Mouse (Mus musculus) bone marrow macrophage, adult 2 months (primary cell): ENCODE measurements around the gene Cela2a. TPM values are rescaled to one million over a fixed set of nuclear protein-coding genes. Genes with fewer than 3 reads are reported as not detected.
A peak's percentile ranks its signal among the peaks of the same experiment; 100 is the strongest.

Source experiments
- H3K27ac ChIP-seq: 2 replicates; pipeline ENCODE4 v1.5.1; 2012; ENCODE audit warnings: low read depth, low read length; ENCODE audit not compliant: insufficient read depth
- H3K4me1 ChIP-seq: 2 replicates; pipeline ENCODE4 v1.6.1; 2012; ENCODE audit warnings: low read length; ENCODE audit not compliant: control insufficient read depth, insufficient read depth
- H3K4me3 ChIP-seq: 2 replicates; pipeline ENCODE4 v1.5.1; 2012; ENCODE audit warnings: mild to moderate bottlenecking, low read length, moderate library complexity; ENCODE audit not compliant: insufficient read depth
- CTCF ChIP-seq: IDR thresholded peaks from 2 replicates; pipeline ENCODE4 v1.5.1; 2012; ENCODE audit warnings: low read depth, mild to moderate bottlenecking, low read length, moderate library complexity
- POLR2A ChIP-seq: IDR thresholded peaks from 2 replicates; pipeline ENCODE4 v1.6.1; 2012; ENCODE audit warnings: mild to moderate bottlenecking, low read depth, low read length, borderline replicate concordance
- polyA plus RNA-seq: library from polyadenylated mRNA; stranded (reverse); fragments of >200 nt; gene quantifications from 2 replicates; pipeline ENCODE4 v1.2.4, GENCODE M21; 2012; ENCODE audit not compliant: missing spikeins, insufficient read depth, insufficient read length

The Cela2a gene
- polyA plus RNA-seq, 1 experiment: not detected

DNA sequence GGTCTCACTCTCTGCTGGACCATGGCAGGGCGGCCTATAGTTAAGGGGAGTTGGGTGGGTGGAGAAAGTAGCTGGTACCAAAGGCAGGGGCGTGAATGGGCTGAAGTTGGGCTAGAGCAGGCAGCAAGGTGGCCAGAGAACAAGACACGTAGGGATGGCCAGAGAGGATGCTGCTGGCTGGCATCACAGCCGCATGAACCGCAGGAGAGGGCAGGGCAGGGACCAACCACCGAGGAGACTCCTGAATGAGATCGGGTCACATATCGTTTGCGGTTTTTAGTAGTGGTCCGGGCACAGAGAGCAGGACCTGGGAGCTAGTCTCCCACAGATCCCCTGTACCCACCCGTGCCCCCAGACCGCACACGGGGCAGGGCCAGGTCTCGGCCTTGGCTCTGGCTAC lies 33.4 kb upstream of the Cela2a start:
- Histone ChIP-seq H3K4me1 (peaks cover 19% of the 10 kb centered on the region), H3K4me3 (no peak overlapping the region), H3K27ac (no peak overlapping the region)
- TF ChIP-seq CTCF (no peak), POLR2A (no peak)

DNA sequence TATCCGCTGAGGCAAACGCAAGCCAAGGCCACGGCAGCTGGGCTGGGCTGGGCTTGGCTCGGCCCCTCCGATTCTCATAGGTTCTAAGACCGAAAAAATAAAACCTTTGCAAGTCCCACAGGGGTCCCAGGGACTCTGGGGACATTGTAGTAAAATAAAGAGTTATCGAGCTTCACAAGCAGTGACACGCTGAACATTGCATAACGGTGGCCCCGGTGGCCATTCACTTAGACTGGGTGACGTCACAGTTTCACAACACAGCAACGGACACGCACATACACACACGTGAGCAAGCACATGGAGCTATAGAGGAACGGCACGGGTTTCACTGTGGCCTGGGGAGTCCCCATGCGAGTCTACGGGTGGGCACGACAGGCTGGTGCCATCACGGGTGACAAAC lies 32.5 kb upstream of the Cela2a start:
- Histone ChIP-seq H3K4me3 (no peak overlapping the region), H3K4me1 (peaks cover 19% of the 10 kb centered on the region), H3K27ac (peak overlapping the region; percentile 39)
- TF ChIP-seq CTCF (no peak), POLR2A (no peak)

- TF ChIP-seq POLR2A: no peak
- peak; percentile 97 for TF ChIP-seq CTCF
- H3K27ac ChIP-seq: no peak overlapping the region
- H3K4me1 ChIP-seq: peaks cover 18% of the 10 kb centered on the region
- H3K4me3 ChIP-seq: no peak overlapping the region
These were observed 31.5 kb upstream of the Cela2a start for GRCm38 (mm10) chr4:141857422-141857930.

DNA sequence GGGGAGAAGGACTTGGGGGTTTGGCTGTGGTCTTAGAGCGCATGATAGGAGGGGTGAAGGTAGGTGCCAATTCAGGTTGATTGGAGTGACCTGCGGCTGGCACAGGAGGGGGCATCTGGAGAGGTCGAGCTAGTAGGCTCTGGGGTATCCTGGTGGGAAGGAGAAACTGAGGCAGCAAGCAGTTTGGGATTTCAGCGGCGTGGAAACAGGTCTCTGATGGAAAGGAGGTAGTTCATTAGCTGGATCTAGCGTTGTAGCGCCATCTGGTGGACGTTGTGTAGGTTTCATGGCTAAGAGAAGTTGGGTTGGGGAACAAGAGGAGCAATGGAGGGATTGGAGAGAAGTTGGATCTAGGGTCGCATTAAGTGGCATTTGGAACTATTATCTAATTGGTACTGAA lies 27.5 kb upstream of the Cela2a start:
- no peak for TF ChIP-seq POLR2A
- peak; percentile 46; the same call in 1 of the 2 replicates for TF ChIP-seq CTCF
- Histone ChIP-seq H3K4me1 (peaks cover 8% of the 10 kb centered on the region), H3K27ac (no peak overlapping the region), H3K4me3 (no peak overlapping the region)

DNA sequence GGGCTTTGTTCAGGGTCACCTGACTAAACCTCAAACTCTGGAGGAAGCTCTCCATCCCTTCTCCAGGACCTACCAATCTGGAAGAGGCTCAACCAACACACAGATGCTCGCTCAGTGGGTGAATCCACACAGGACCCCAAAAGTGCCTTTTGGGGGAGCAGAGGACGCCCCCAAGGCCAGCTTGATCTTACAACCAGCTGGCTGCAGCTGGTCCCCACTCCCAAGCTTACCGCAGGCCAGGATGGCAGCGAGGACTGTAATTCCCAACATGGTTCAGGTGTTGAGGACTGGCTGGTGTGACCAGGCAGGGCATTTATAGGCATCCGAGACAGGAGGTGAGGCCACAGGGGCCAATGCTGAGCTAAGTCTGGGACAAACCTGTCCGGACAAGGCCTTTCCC lies 20.0 kb upstream of the Cela2a start, which contains the start of gene Ctrc:
Ctrc (minus strand) TSS at position 361 of the 400 bp plus-strand sequence.
- Histone ChIP-seq H3K4me1 (peaks cover 4% of the 10 kb centered on the region; the same call in 1 of the 2 replicates), H3K27ac (no peak within 1 kb of the TSS), H3K4me3 (no peak within 1 kb of the TSS)
- TF ChIP-seq CTCF (no peak), POLR2A (no peak)

DNA sequence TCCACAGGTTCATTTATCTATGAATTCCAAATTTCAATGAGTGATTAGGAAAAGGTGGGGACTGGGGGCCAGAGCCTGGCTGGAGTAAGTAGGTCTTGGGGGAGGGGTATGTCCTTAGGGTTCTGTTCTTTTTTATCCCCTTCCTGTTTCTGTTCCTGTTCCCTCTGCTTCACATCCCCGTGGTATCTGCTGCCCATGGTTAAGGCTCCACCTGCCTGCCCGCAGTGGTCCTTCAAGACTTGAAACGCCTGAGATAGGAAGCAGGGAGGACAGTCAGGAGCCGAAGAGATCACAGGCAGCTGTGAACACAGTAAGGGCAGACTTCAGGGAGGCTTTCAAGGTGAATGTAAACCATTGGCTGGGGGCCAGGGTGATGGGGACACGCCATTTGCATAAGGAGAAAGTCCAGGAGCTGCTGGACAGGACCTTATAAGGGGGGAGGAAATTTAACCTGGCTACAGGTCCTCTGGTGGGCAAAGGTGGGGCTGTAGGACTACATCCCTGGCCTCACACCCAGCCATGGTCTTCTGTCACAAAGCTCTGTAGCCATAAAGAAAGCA lies 8.7 kb upstream of the Cela2a start:
- H3K4me3 ChIP-seq: no peak overlapping the region
- TF ChIP-seq CTCF: no peak
- TF ChIP-seq POLR2A: no peak
- H3K4me1 ChIP-seq: peaks cover 12% of the 10 kb centered on the region
- no peak overlapping the region for H3K27ac ChIP-seq

GRCm38 (mm10) chr4:141833911-141834310 lies 8.0 kb upstream of the Cela2a start:
- Histone ChIP-seq H3K27ac (no peak overlapping the region), H3K4me3 (no peak overlapping the region), H3K4me1 (peaks cover 12% of the 10 kb centered on the region)
- no peak for TF ChIP-seq POLR2A
- TF ChIP-seq CTCF: no peak

DNA sequence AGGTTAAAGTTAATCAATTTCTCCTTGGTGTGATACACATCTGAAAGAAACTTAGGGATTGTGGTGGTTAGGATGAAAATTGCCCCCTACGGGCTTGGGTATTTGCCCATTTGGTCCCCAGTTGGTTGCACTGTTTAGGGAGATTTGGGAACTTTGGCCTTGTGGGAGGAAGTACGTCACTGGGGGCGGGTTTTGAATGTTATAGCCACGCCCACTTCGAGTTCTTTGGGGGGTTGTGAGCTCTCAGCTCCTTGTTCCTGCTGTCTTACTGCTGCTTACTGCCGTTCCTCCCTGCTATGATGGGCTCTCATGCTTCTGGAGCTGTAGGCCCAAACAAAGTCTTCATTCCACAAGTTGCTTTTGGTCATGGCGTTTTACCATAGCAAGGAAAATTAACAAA lies 5.4 kb upstream of the Cela2a start:
- Histone ChIP-seq H3K4me3 (no peak overlapping the region), H3K27ac (no peak overlapping the region), H3K4me1 (peaks cover 12% of the 10 kb centered on the region)
- TF ChIP-seq CTCF (no peak), POLR2A (no peak)

- Histone ChIP-seq H3K27ac (no peak overlapping the region), H3K4me3 (no peak overlapping the region), H3K4me1 (peaks cover 12% of the 10 kb centered on the region)
- no peak for TF ChIP-seq POLR2A
- no peak for TF ChIP-seq CTCF
These were observed 4.4 kb upstream of the Cela2a start for GRCm38 (mm10) chr4:141830381-141830780.

DNA sequence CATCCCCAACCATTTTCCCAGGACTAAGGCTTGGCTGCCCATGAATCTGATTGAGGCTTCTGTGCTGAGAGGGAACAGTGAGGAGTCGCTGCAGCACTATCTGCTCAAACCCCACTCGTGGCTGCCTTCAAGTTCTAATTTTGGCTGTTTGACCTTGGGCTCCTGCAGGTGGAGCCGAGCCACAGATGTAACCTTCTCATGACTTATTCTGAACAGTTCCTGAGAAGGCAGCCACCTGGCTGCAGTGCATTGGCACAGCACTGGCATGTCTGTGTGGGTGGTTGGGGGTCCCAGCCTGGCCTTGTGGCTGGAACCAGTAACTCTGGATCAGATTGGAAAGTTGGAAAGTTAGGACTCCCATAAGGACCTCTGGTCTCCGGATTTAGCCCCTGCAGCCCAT lies 2.2 kb upstream of the Cela2a start:
- H3K4me1 ChIP-seq: no peaks in the 10 kb centered on the region; the same call in 1 of the 2 replicates
- H3K4me3 ChIP-seq: no peak overlapping the region
- TF ChIP-seq POLR2A (no peak), CTCF (no peak)
- H3K27ac ChIP-seq: no peak overlapping the region
